Mouse (Mus musculus) lung, adult 2 months (tissue): ENCODE measurements around the gene Kpna2. TPM values are rescaled to one million over a fixed set of nuclear protein-coding genes. Genes with fewer than 3 reads are reported as not detected.
"Not testable (repeated sequence)": the region's sequence is repeated elsewhere in the genome, so short reads cannot be mapped to it uniquely, and the experiment has no call there.

ENCODE experiments used
- DNase-seq: peaks from one replicate; pipeline ENCODE4 v3.0.0; 2022
- H3K4me1 ChIP-seq: fragments of 200-500 bp; 2 replicates; pipeline ENCODE4 v1.6.1; 2011; ENCODE audit warnings: low read length; ENCODE audit not compliant: control insufficient read depth, insufficient read depth
- H3K4me3 ChIP-seq: fragments of 200-500 bp; replicated peaks from 2 replicates; pipeline ENCODE3; 2011; ENCODE audit warnings: low read depth, mild to moderate bottlenecking, control low read depth, low read length; ENCODE audit errors: extremely low read depth
- CTCF ChIP-seq: fragments of 200-500 bp; IDR thresholded peaks from 2 replicates; pipeline ENCODE4 v1.5.1; 2011; ENCODE audit warnings: mild to moderate bottlenecking, low read length, control low read depth; ENCODE audit not compliant: insufficient read depth
- POLR2A ChIP-seq: fragments of 200-500 bp; IDR thresholded peaks from 2 replicates; pipeline ENCODE4 v1.6.1; 2011; ENCODE audit warnings: low read depth, mild to moderate bottlenecking, control low read depth, low read length, borderline replicate concordance; ENCODE audit errors: extremely low read depth
- WGBS: fragments of 180-500 bp; shearing (Covaris S2); methylation state at CpG from one replicate; pipeline ENCODE4 v1.1.7; 2018; 5-methylcytosine and 5-hydroxymethylcytosine counted together
- polyA plus RNA-seq: library from polyadenylated mRNA; depleted of rRNA; stranded (reverse); fragments of >200 nt; gene quantifications from 2 replicates; pipeline ENCODE4 v1.2.3, GENCODE M21; 2012

Kpna2 gene
- polyA plus RNA-seq, 1 experiment: 3.0 TPM

GRCm38 (mm10) chr11:107029536-107029935 lies 30.2 kb upstream of the Kpna2 start:
- DNase-seq: no peak

GRCm38 (mm10) chr11:107028754-107029153 lies 29.4 kb upstream of the Kpna2 start:
- Histone ChIP-seq H3K4me3 (no peak overlapping the region), H3K4me1 (peaks cover 9% of the 10 kb centered on the region)
- TF ChIP-seq POLR2A (no peak), CTCF (no peak)
- no peak for DNase-seq
- WGBS: 63% methylated on average over 6 of the region's 6 CpGs

More at GRCm38 (mm10) chr11:107029536-107029935, 30.2 kb upstream of the Kpna2 start:
- peaks cover 9% of the 10 kb centered on the region for H3K4me1 ChIP-seq
- H3K4me3 ChIP-seq: no peak overlapping the region
- WGBS: 59% methylated on average over 19 of the region's 19 CpGs
- TF ChIP-seq CTCF: no peak
- no peak for TF ChIP-seq POLR2A

GRCm38 (mm10) chr11:107028275-107028618 lies 28.9 kb upstream of the Kpna2 start:
- Histone ChIP-seq H3K4me1 (peaks cover 9% of the 10 kb centered on the region), H3K4me3 (peak overlapping the region; percentile 96)
- no peak for TF ChIP-seq CTCF
- TF ChIP-seq POLR2A: no peak
- DNase-seq: no peak
- 3% methylated on average over 29 of the region's 29 CpGs for WGBS

GRCm38 (mm10) chr11:107027431-107028274 lies 28.3 kb upstream of the Kpna2 start:
- TF ChIP-seq POLR2A (peak; percentile 50; the same call in 1 of the 2 replicates), CTCF (no peak)
- DNase-seq: peak; percentile 82
- Histone ChIP-seq H3K4me3 (peak overlapping the region; percentile 99), H3K4me1 (peaks cover 10% of the 10 kb centered on the region)
- 5% methylated on average over 102 of the region's 107 CpGs for WGBS

GRCm38 (mm10) chr11:107026554-107027430 lies 27.5 kb upstream of the Kpna2 start:
- 6% methylated on average over 12 of the region's 12 CpGs for WGBS

GRCm38 (mm10) chr11:107025411-107026321 lies 26.3 kb upstream of the Kpna2 start, which contains the start of gene 1810010H24Rik:
Gene 1810010H24Rik, plus strand, starts transcription at chr11:107025681.
- H3K4me1 ChIP-seq: peaks cover 11% of the 10 kb centered on the region
- TF ChIP-seq POLR2A: peak; percentile 52; the same call in 1 of the 2 replicates
- TF ChIP-seq CTCF: no peak
- peak; percentile 65 for DNase-seq
- H3K4me3 ChIP-seq: peak within 1 kb of the TSS; percentile 99
- WGBS: under 1% methylated on average over 45 of the region's 45 CpGs

More at GRCm38 (mm10) chr11:107026554-107027430, 27.5 kb upstream of the Kpna2 start:
- no peak for DNase-seq
- TF ChIP-seq CTCF (no peak), POLR2A (no peak)
- peak overlapping the region; percentile 99 for H3K4me3 ChIP-seq
- H3K4me1 ChIP-seq: peaks cover 11% of the 10 kb centered on the region

- 44% methylated on average over 4 of the region's 4 CpGs for WGBS
These were observed 25.1 kb upstream of the Kpna2 start for GRCm38 (mm10) chr11:107024406-107024805.

GRCm38 (mm10) chr11:107022050-107022683 lies 22.8 kb upstream of the Kpna2 start:
- no peak for TF ChIP-seq POLR2A
- no peak for TF ChIP-seq CTCF
- 62% methylated on average over 13 of the region's 13 CpGs for WGBS
- peak; percentile 50 for DNase-seq
- no peak overlapping the region for H3K4me3 ChIP-seq
- peaks cover 7% of the 10 kb centered on the region for H3K4me1 ChIP-seq

More at GRCm38 (mm10) chr11:107024406-107024805, 25.1 kb upstream of the Kpna2 start:
- no peak overlapping the region for H3K4me3 ChIP-seq
- H3K4me1 ChIP-seq: peaks cover 11% of the 10 kb centered on the region
- TF ChIP-seq POLR2A (no peak), CTCF (no peak)
- DNase-seq: no peak

- WGBS: 92% methylated on average over 5 of the region's 5 CpGs
- H3K4me3 ChIP-seq, H3K4me1 ChIP-seq, DNase-seq: not testable (repeated sequence)
These were observed 20.4 kb upstream of the Kpna2 start for GRCm38 (mm10) chr11:107019722-107020121.
